Mouse (Mus musculus) embryonic fibroblast, embryonic 13.5 days (primary cell): ENCODE results near the gene Arih2.

Experiments
- CTCF ChIP-seq: IDR thresholded peaks from 2 replicates; pipeline ENCODE4 v1.5.1; 2011; ENCODE audit warnings: mild to moderate bottlenecking, control low read depth, low read length, moderate library complexity, borderline replicate concordance; ENCODE audit not compliant: insufficient read depth
- POLR2A ChIP-seq: IDR thresholded peaks from 2 replicates; pipeline ENCODE4 v1.6.1; 2011; ENCODE audit warnings: low read depth, mild to moderate bottlenecking, control low read depth, low read length, moderate library complexity

GRCm38 (mm10) chr9:108572321-108572720 is 76.9 kb downstream of the Arih2 start:
- TF ChIP-seq CTCF: no peak
- TF ChIP-seq POLR2A: no peak
